Mouse (Mus musculus) hindbrain, embryonic 16.5 days (tissue): ENCODE results near the gene Fgf16. TPM values are rescaled to one million over a fixed set of nuclear protein-coding genes. Genes with fewer than 3 reads are reported as not detected.

Experiments used
- ATAC-seq: fragments of 200-750 bp; cut with Nextera tagmentation; 2 replicates; pipeline ENCODE4 v1.8.0; 2017; ENCODE audit warnings: moderate TSS enrichment, moderate library complexity
- H3K27ac ChIP-seq: fragments of 300-500 bp; sonication (generic); 2 replicates; pipeline ENCODE4 v1.5.1; 2014; ENCODE audit warnings: low read depth, mild to moderate bottlenecking, control low read depth, low read length, moderate library complexity
- H3K27me3 ChIP-seq: fragments of 300-500 bp; sonication (generic); replicated peaks from 2 replicates; pipeline ENCODE4 v1.6.1; 2014; ENCODE audit warnings: low read length; ENCODE audit not compliant: control insufficient read depth, insufficient read depth
- H3K36me3 ChIP-seq: fragments of 300-500 bp; sonication (generic); 2 replicates; pipeline ENCODE4 v1.6.1; 2014; ENCODE audit warnings: mild to moderate bottlenecking, low read length, moderate library complexity, mixed read lengths; ENCODE audit not compliant: control insufficient read depth, insufficient read depth
- H3K4me1 ChIP-seq: fragments of 300-500 bp; sonication (generic); 2 replicates; pipeline ENCODE4 v1.6.1; 2014; ENCODE audit warnings: low read depth, low read length; ENCODE audit not compliant: control insufficient read depth, insufficient read depth
- H3K4me2 ChIP-seq: fragments of 300-500 bp; sonication (generic); 2 replicates; pipeline ENCODE4 v1.6.1; 2014; ENCODE audit warnings: mild to moderate bottlenecking, low read length, control low read depth, moderate library complexity
- H3K4me3 ChIP-seq: fragments of 300-500 bp; sonication (generic); 2 replicates; pipeline ENCODE4 v1.5.1; 2014; ENCODE audit warnings: mild to moderate bottlenecking, low read length, control low read depth, moderate library complexity
- H3K9ac ChIP-seq: fragments of 300-500 bp; sonication (generic); 2 replicates; pipeline ENCODE4 v1.6.1; 2014; ENCODE audit warnings: low read depth, mild to moderate bottlenecking, control low read depth, low read length, moderate library complexity
- H3K9me3 ChIP-seq: fragments of 300-500 bp; sonication (generic); 2 replicates; pipeline ENCODE4 v1.6.1; 2014; ENCODE audit warnings: mild to moderate bottlenecking, low read length, moderate library complexity; ENCODE audit not compliant: control insufficient read depth
- WGBS: fragments of 180-500 bp; shearing (Covaris S2); extraction: QIAGEN DNeasy Blood & Tissue Kit; methylation state at CpG from one replicate; pipeline ENCODE4 v1.1.7; 2014; 5-methylcytosine and 5-hydroxymethylcytosine counted together
- polyA plus RNA-seq: library from polyadenylated mRNA; unstranded; fragments of >200 nt; fragmentation: Nextera tagmentation; extraction: Ambion mirVana; gene quantifications from 2 replicates; pipeline ENCODE4 v1.2.1, GENCODE M21; 2015

The Fgf16 gene
- polyA plus RNA-seq, 1 experiment from 2014 or later = 0.13 TPM

- Histone ChIP-seq H3K27ac (no peak overlapping the region), H3K9ac (no peak overlapping the region), H3K27me3 (peaks cover 23% of the 10 kb centered on the region), H3K4me3 (peak overlapping the region; percentile 47), H3K4me2 (peak overlapping the region; percentile 69), H3K36me3 (no peaks in the 10 kb centered on the region), H3K4me1 (no peaks in the 10 kb centered on the region; the same call in 1 of the 2 replicates), H3K9me3 (no peaks in the 10 kb centered on the region)
- 26% methylated on average over 24 of the region's 36 CpGs for WGBS
- peak; percentile 22; the same call in 1 of the 2 replicates for ATAC-seq
These were observed 1.1 kb downstream of the Fgf16 start for GRCm38 (mm10) chrX:105765005-105765706.

DNA sequence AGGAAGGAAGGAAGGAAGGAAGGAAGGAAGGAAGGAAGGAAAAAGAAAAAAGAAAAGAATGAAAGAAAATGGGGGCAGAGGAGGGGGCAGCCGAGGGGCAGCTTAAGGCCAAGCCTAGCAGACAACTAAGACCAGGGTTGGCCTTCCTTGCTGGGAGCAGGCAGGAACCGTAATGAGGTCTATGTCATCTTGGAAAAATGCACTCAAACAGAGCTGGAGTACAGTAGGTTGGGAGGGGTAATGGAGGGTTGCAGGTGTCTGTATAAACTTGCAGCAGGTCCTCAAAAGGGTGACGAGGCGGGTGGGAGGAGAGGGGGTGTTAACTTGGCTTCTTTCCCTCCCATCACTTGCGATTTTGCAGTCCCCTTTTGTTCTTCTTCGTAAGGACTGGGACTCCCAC is 1.9 kb downstream of the Fgf16 start:
- Histone ChIP-seq H3K36me3 (no peaks in the 10 kb centered on the region), H3K27ac (no peak overlapping the region), H3K27me3 (peaks cover 23% of the 10 kb centered on the region), H3K4me2 (no peak overlapping the region), H3K9me3 (no peaks in the 10 kb centered on the region), H3K4me3 (no peak overlapping the region), H3K4me1 (no peaks in the 10 kb centered on the region; the same call in 1 of the 2 replicates), H3K9ac (no peak overlapping the region)
- 35% methylated on average over 6 of the region's 6 CpGs for WGBS
- no peak for ATAC-seq

DNA sequence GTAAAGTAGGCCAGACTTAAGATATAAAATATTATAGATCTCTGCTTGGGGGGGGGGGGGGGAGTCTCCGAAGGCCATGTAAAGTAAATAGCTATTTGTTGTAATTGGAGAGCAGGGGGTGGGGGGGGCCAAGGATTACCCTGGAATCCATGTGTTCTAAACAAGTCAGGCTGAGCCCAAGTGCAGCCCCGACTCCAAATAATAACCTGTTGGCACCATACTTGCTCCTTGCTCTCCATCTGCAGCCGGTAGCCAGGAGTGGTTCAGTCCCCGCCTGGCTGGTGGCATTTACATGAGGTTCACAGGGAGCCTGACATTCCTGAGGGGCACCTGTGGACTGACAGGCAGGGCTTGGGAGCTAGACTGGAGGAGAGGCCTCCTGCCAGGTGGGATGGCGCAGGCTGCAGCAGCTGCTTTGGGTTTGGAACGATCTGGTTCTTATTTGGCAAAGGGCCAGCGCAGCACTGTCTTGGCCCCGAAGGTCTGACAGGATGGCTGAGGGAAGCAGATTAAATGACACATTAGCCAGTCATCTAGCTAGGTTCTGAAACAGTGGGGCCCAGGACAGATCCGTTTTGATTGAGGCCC is 3.2 kb downstream of the Fgf16 start:
- no peak overlapping the region for H3K27ac ChIP-seq
- H3K4me2 ChIP-seq = no peak overlapping the region
- no peak for ATAC-seq
- WGBS = 33% methylated on average over 9 of the region's 9 CpGs
- no peaks in the 10 kb centered on the region for H3K9me3 ChIP-seq
- H3K27me3 ChIP-seq = peaks cover 22% of the 10 kb centered on the region
- H3K4me3 ChIP-seq = no peak overlapping the region
- no peaks in the 10 kb centered on the region for H3K36me3 ChIP-seq
- H3K9ac ChIP-seq = no peak overlapping the region
- H3K4me1 ChIP-seq = no peaks in the 10 kb centered on the region; the same call in 1 of the 2 replicates

- Histone ChIP-seq H3K4me1 (no peaks in the 10 kb centered on the region; the same call in 1 of the 2 replicates), H3K36me3 (no peaks in the 10 kb centered on the region), H3K4me2 (no peak overlapping the region), H3K4me3 (no peak overlapping the region), H3K9ac (no peak overlapping the region), H3K27me3 (peaks cover 18% of the 10 kb centered on the region), H3K27ac (no peak overlapping the region), H3K9me3 (no peaks in the 10 kb centered on the region)
- no peak for ATAC-seq
- WGBS = 77% methylated on average over 3 of the region's 3 CpGs
These were observed 3.9 kb downstream of the Fgf16 start for GRCm38 (mm10) chrX:105767932-105768331.

DNA sequence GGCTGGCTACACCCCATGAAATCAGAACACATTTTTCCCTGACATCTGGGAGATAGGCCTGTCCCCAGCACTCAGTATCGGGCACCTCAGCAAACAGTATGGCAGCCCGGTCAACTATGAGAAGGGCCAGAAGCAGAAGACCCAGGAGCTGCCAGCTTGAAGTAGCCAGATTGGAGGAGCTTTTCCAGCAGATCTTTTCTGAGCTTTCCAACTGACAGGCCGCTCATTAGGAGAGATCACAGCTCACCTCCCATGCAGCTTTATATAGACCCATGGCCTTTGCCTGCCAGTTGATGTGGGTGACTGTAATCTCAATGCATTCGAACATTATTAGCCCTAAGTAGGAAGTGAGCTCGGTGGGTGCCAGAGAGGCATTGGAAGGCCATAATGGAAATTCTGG is 9.2 kb downstream of the Fgf16 start:
- H3K27me3 ChIP-seq = no peaks in the 10 kb centered on the region
- H3K4me1 ChIP-seq = no peaks in the 10 kb centered on the region
- H3K4me2 ChIP-seq = no peak overlapping the region
- no peak overlapping the region for H3K9ac ChIP-seq
- H3K36me3 ChIP-seq = no peaks in the 10 kb centered on the region
- no peak overlapping the region for H3K4me3 ChIP-seq
- 90% methylated on average over 5 of the region's 5 CpGs for WGBS
- no peak overlapping the region for H3K27ac ChIP-seq
- no peak for ATAC-seq
- H3K9me3 ChIP-seq = no peaks in the 10 kb centered on the region

DNA sequence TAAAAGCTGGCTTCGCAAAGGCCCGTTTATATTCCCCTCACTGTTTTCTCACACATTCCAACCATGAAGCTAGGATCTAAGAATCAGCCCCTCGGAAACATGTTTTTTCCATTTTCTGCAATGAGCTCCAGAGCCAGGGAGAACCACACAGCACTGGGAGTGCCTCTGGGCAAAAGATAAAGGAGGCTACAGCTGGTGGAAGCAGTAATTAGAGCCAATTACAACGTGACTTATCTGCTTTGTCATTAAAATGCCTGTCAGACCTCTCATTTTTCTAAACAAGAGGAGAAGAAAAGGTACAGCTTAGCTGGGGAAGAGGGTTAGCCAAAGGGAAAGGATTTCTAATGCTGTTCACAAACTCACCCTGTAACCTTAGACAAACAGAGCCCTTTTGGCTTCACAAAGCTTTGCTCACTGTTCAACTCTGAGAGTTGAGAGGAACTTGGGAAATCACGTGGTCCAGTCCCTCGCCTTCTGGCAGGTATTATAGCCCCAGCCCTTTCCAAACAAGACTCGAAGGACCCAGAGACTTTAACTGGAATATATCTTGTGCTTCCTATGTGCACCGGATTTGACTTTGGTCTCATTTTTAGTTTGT is 30.8 kb downstream of the Fgf16 start:
- ATAC-seq = 0 out of 2 replicates have a peak, but pooled peaks have one; percentile 31
- no peaks in the 10 kb centered on the region for H3K4me1 ChIP-seq
- H3K9ac ChIP-seq = no peak overlapping the region
- 58% methylated on average over 8 of the region's 8 CpGs for WGBS
- no peak overlapping the region for H3K4me2 ChIP-seq
- H3K36me3 ChIP-seq = no peaks in the 10 kb centered on the region
- no peaks in the 10 kb centered on the region for H3K27me3 ChIP-seq
- H3K9me3 ChIP-seq = no peaks in the 10 kb centered on the region
- no peak overlapping the region for H3K27ac ChIP-seq
- H3K4me3 ChIP-seq = no peak overlapping the region

DNA sequence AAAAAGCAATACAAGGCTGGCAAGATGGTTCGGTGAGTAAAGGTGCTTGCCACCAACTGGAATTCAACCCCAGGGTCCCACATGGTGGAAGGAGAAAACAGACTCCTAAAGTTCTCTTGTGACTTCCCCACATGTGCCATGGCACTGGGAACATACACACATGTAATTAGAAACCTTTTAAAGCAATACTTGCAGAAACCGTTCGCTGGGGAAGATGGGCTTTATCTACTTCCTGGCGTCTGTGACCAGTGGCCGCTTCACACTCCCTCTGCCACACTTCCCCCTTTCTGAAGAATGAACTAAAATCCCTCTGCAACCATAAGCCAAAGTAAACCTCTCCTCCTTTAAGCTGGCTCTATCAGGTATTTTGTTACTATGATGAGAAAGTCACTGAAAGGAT is 60.4 kb downstream of the Fgf16 start:
- Histone ChIP-seq H3K27ac (no peak overlapping the region), H3K36me3 (no peaks in the 10 kb centered on the region), H3K9me3 (no peaks in the 10 kb centered on the region), H3K9ac (no peak overlapping the region), H3K4me1 (no peaks in the 10 kb centered on the region), H3K4me3 (no peak overlapping the region), H3K4me2 (no peak overlapping the region), H3K27me3 (no peaks in the 10 kb centered on the region)
- ATAC-seq = no peak
- WGBS = 89% methylated on average over 5 of the region's 5 CpGs

Other genes with a start within 250 kb of the Fgf16 start
- 208 and 232 TPM in 2 replicates for gene Atrx, start 165.1 kb downstream of the Fgf16 start, polyA plus RNA-seq
- 21.4 and 22.7 TPM in 2 replicates for gene Magt1, start 247.6 kb downstream of the Fgf16 start, polyA plus RNA-seq